Comparison of ENCODE assay signal across 7 mouse cellular contexts in genomic region chr13:40729592-40730431, GRCm38 (mm10). TPM values are rescaled to one million over a fixed set of nuclear protein-coding genes. Genes with fewer than 3 reads are reported as not detected.
A peak's percentile ranks its signal among the peaks of the same experiment; 100 is the strongest.
DNase-seq lines count a peak whose midpoint lies in the region; ATAC-seq lines count a peak whose summit lies in the region.

No protein-coding gene starts in this region.

- intact Hi-C loops in gastrocnemius, postnatal 14 days (cut with DNase I; ENCODE audit: low total_unique reads): no loop called here

- no peaks in the 10 kb centered on the region for H3K9me3 ChIP-seq in forebrain, embryonic 12.5 days
- no peaks in the 10 kb centered on the region for H3K9me3 ChIP-seq in limb, embryonic 10.5 days (replicated peaks)
- no peaks in the 10 kb centered on the region for H3K9me3 ChIP-seq in stomach, embryonic 16.5 days (replicated peaks; ENCODE audit: control insufficient read depth, low read length)

- H3K4me3 ChIP-seq in forebrain, embryonic 12.5 days (replicated peaks): peak overlapping the region; percentile 45
- H3K4me3 ChIP-seq in limb, embryonic 10.5 days: peak overlapping the region; percentile 71
- H3K4me3 ChIP-seq in stomach, embryonic 16.5 days (replicated peaks; ENCODE audit: low read length): peak overlapping the region; percentile 58

- peaks cover 29% of the 10 kb centered on the region for H3K4me1 ChIP-seq in forebrain, embryonic 12.5 days
- peaks cover 76% of the 10 kb centered on the region for H3K4me1 ChIP-seq in limb, embryonic 10.5 days
- H3K4me1 ChIP-seq in stomach, embryonic 16.5 days (ENCODE audit: control insufficient read depth, insufficient read depth, low read length): peaks cover 25% of the 10 kb centered on the region

- peak; percentile 45 for DNase-seq in retina, embryonic 14.5 days (ENCODE audit: low spot score)
- DNase-seq in retina, postnatal 1 day: no peak
- peak; percentile 74 for DNase-seq in limb, embryonic 10.5 days (ENCODE audit: low spot score)
- DNase-seq in adrenal gland, postnatal 25 days: no peak
- no peak for DNase-seq in gastrocnemius, postnatal 14 days

- H3K36me3 ChIP-seq in forebrain, embryonic 12.5 days (replicated peaks): no peaks in the 10 kb centered on the region
- H3K36me3 ChIP-seq in limb, embryonic 10.5 days: no peaks in the 10 kb centered on the region
- no peaks in the 10 kb centered on the region for H3K36me3 ChIP-seq in stomach, embryonic 16.5 days (ENCODE audit: control insufficient read depth, insufficient read depth, low read length)

- ATAC-seq in forebrain, embryonic 12.5 days (ENCODE audit: low FRiP score): no peak
- ATAC-seq in stomach, embryonic 16.5 days (ENCODE audit: insufficient read depth, low FRiP score): no peak

- H3K27me3 ChIP-seq in forebrain, embryonic 12.5 days: peaks cover 88% of the 10 kb centered on the region
- peaks cover 81% of the 10 kb centered on the region for H3K27me3 ChIP-seq in limb, embryonic 10.5 days (ENCODE audit: low read depth, poor library complexity, severe bottlenecking)
- H3K27me3 ChIP-seq in stomach, embryonic 16.5 days (ENCODE audit: control insufficient read depth, insufficient read depth, low read length): peaks cover 67% of the 10 kb centered on the region

- peak overlapping the region; percentile 70 for H3K4me2 ChIP-seq in forebrain, embryonic 12.5 days
- H3K4me2 ChIP-seq in stomach, embryonic 16.5 days (ENCODE audit: low read depth, low read length): peak overlapping the region; percentile 69

- 0 out of 2 replicates have a peak overlapping the region, but pooled peaks have one; percentile 10 for H3K27ac ChIP-seq in forebrain, embryonic 12.5 days
- peak overlapping the region; percentile 96 for H3K27ac ChIP-seq in limb, embryonic 10.5 days
- no peak overlapping the region for H3K27ac ChIP-seq in stomach, embryonic 16.5 days (ENCODE audit: low read length)

- no peak overlapping the region for H3K9ac ChIP-seq in forebrain, embryonic 12.5 days
- peak overlapping the region; percentile 61 for H3K9ac ChIP-seq in stomach, embryonic 16.5 days (ENCODE audit: low read length)

- WGBS in forebrain, embryonic 12.5 days: under 1% methylated on average over 52 of the region's 52 CpGs
- under 1% methylated on average over 52 of the region's 52 CpGs for WGBS in limb, embryonic 10.5 days
- WGBS in stomach, embryonic 16.5 days: 1% methylated on average over 52 of the region's 52 CpGs

RNA-seq across cellular contexts. Expression of gene Tfap2a, which starts 8.4 kb away (rescaled TPM):
- 1.6 and 2.0 TPM in 2 replicates for polyA plus RNA-seq in forebrain, embryonic 12.5 days (2016; fragmentation: Nextera tagmentation; extraction: Ambion mirVana)
- 6.7 and 6.9 TPM in 2 replicates for polyA plus RNA-seq in limb, embryonic 10.5 days (2016; fragmentation: Nextera tagmentation; extraction: Ambion mirVana)
- polyA plus RNA-seq in stomach, embryonic 16.5 days (2015; fragmentation: Nextera tagmentation; extraction: Ambion mirVana): 1.4 and 1.5 TPM in 2 replicates
- 0.18 TPM in 1 of 2 replicates, not detected in the other for total RNA-seq in adrenal gland, postnatal 25 days (2021)
- total RNA-seq in gastrocnemius, postnatal 14 days (2021): not detected

Comparison
In these comparisons a context has a peak if more than half of its experiments do, and no peak if none do; other contexts are left out.
1. DNase-seq: peak in retina, embryonic 14.5 days (single experiment) and limb, embryonic 10.5 days (single experiment); none in retina, postnatal 1 day (single experiment), adrenal gland, postnatal 25 days (single experiment) and gastrocnemius, postnatal 14 days (single experiment).
2. Peak in every context shown above with its lines, with median percentiles within 50 percentile points of each other: H3K4me3 ChIP-seq.